Mouse (Mus musculus): Measurements from ENCODE around the gene Dgkz. TPM values are rescaled to one million over a fixed set of nuclear protein-coding genes. Genes with fewer than 3 reads are reported as not detected.

The Dgkz gene
- total and polyA plus RNA-seq, 2 experiments from 2014 or later, result 31.4 to 112 TPM

DNA sequence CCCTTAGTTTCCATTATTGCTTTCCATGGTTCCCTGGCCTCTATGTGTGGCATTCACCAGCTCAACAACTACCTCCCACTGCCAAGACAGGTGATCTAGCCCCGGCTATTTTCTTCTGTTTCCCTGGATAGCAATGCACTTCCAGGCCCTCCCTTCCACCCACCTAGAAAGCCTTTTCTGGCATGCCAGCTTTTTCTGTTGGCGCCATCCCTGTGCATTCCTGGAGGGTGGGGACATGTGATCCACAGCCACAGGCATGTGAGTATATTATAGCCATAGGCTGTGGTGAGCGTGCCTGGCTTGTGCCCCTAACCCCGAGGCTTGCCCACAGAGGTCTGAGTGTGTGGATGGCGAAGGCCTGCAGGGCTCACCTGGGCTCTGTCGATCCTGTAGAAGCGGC, 39.5 kb downstream of the Dgkz start:
- no peak overlapping the region for H3K9ac ChIP-seq
- no peaks in the 10 kb centered on the region for H3K27me3 ChIP-seq (ENCODE audit: insufficient read depth, low read length)
- 87% methylated on average over 7 of the region's 7 CpGs for WGBS
- no peaks in the 10 kb centered on the region for H3K4me1 ChIP-seq (ENCODE audit: insufficient read depth)
- no peak overlapping the region for H3K4me3 ChIP-seq (ENCODE audit: low read depth, low read length)
- no peak for DNase-seq
- no peaks in the 10 kb centered on the region for H3K9me3 ChIP-seq (ENCODE audit: low read length)
- peaks cover 54% of the 10 kb centered on the region for H3K36me3 ChIP-seq (ENCODE audit: insufficient read depth)
- no peak overlapping the region for H3K27ac ChIP-seq (ENCODE audit: low read depth, low read length)
- no peak overlapping the region for H3K4me2 ChIP-seq (ENCODE audit: low read depth)
- no peak for ATAC-seq
- TF ChIP-seq CTCF (IDR thresholded peaks at IDR 0.05; ENCODE audit: low read depth), result no peak

DNA sequence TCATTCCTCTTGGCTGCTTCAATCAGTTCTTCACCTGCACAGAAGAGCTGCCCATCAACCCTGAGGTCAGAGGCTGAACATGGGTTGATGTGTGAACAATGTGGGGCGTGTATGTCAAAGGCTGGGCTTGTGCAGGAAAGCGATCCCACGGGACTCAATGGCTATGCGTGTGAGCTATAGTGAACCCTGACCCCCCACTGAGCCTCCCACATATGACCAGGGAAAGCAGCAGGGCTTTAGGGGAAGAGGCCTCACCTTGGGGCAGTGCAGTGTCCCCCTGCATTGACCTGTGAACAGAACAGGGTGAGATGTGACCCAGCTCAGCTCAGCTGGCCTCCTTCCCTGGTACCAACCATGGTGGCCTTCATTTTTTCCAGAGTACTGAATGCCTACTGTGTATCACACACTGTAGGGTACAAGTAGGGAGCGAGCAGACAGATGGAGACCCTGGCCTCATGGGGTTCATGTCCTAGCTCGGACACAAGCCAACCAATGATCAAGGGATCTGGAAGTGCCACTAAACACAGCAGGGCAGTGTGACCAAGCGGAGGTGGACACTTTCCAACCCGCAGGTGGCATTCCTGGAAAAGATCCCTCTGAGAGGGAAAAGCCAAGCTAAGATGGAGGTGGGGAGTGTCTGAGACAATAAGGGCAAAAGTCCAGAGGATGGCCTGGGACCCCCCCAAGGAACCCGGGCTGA, 40.7 kb downstream of the Dgkz start:
- no peak overlapping the region for H3K4me3 ChIP-seq (ENCODE audit: low read depth, low read length)
- peaks cover 7% of the 10 kb centered on the region; the same call in 1 of the 2 replicates for H3K4me1 ChIP-seq (ENCODE audit: insufficient read depth)
- H3K4me2 ChIP-seq (ENCODE audit: low read depth), result no peak overlapping the region
- WGBS, result 89% methylated on average over 9 of the region's 9 CpGs
- no peaks in the 10 kb centered on the region for H3K27me3 ChIP-seq (ENCODE audit: insufficient read depth, low read length)
- no peaks in the 10 kb centered on the region for H3K9me3 ChIP-seq (ENCODE audit: low read length)
- H3K9ac ChIP-seq, result no peak overlapping the region
- no peak for DNase-seq
- TF ChIP-seq CTCF (IDR thresholded peaks at IDR 0.05; ENCODE audit: low read depth), result no peak
- H3K27ac ChIP-seq (ENCODE audit: low read depth, low read length), result no peak overlapping the region
- H3K36me3 ChIP-seq (ENCODE audit: insufficient read depth), result peaks cover 53% of the 10 kb centered on the region
- no peak for ATAC-seq

DNA sequence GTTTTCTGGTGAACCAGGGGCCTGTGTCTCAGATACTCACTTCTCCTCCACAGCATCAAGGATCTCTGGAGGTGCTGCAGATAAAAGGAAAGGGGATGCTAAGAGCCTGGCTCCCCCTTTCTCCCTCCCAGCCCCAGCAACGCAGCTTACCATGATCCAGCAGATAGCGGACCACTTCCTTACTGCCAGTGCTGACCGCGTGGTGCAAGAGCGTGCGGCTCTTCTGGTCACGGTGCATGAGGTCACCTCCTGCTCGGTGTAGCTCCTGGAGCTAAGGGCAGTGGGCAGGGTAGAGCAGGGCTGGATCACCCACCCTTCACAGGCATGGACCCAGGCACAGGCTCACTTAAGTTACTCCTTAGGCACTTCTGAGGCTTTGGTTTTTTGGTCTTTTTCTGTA, 41.6 kb downstream of the Dgkz start:
- Histone ChIP-seq H3K27ac (ENCODE audit: low read depth, low read length) (no peak overlapping the region), H3K9ac (no peak overlapping the region), H3K4me3 (ENCODE audit: low read depth, low read length) (no peak overlapping the region), H3K4me2 (ENCODE audit: low read depth) (no peak overlapping the region), H3K27me3 (ENCODE audit: insufficient read depth, low read length) (no peaks in the 10 kb centered on the region), H3K36me3 (ENCODE audit: insufficient read depth) (peaks cover 43% of the 10 kb centered on the region), H3K4me1 (ENCODE audit: insufficient read depth) (peaks cover 7% of the 10 kb centered on the region; the same call in 1 of the 2 replicates), H3K9me3 (ENCODE audit: low read length) (no peaks in the 10 kb centered on the region)
- 64% methylated on average over 8 of the region's 8 CpGs for WGBS
- no peak for DNase-seq
- ATAC-seq, result no peak
- no peak for TF ChIP-seq CTCF (IDR thresholded peaks at IDR 0.05; ENCODE audit: low read depth)

DNA sequence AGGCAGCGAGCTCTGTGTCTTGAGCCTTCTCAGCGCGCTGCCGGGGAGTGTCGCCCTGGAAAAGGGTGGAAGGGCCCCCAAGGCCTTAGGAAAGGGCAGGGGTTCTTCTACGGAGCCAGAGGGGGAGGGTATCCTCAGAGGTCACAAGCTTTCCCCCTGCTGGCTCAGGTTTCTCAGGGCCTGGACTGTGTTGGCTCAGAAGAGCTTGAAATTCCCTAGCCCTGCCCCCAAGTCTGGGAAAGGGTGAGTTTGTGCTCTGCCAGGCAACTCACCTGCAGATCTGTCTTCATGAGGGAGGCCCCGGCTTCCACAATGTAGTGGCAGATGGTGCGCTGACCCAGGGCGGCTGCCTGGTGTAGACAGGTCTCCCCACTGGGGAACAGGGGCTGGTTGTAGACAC, 42.2 kb downstream of the Dgkz start:
- Histone ChIP-seq H3K27ac (ENCODE audit: low read depth, low read length) (no peak overlapping the region), H3K4me2 (ENCODE audit: low read depth) (no peak overlapping the region), H3K27me3 (ENCODE audit: insufficient read depth, low read length) (no peaks in the 10 kb centered on the region), H3K4me1 (ENCODE audit: insufficient read depth) (peaks cover 7% of the 10 kb centered on the region; the same call in 1 of the 2 replicates), H3K9ac (no peak overlapping the region), H3K9me3 (ENCODE audit: low read length) (no peaks in the 10 kb centered on the region), H3K36me3 (ENCODE audit: insufficient read depth) (peaks cover 37% of the 10 kb centered on the region), H3K4me3 (ENCODE audit: low read depth, low read length) (no peak overlapping the region)
- TF ChIP-seq CTCF (IDR thresholded peaks at IDR 0.05; ENCODE audit: low read depth), result no peak
- ATAC-seq (no peak), DNase-seq (no peak)
- 47% methylated on average over 9 of the region's 9 CpGs for WGBS

DNA sequence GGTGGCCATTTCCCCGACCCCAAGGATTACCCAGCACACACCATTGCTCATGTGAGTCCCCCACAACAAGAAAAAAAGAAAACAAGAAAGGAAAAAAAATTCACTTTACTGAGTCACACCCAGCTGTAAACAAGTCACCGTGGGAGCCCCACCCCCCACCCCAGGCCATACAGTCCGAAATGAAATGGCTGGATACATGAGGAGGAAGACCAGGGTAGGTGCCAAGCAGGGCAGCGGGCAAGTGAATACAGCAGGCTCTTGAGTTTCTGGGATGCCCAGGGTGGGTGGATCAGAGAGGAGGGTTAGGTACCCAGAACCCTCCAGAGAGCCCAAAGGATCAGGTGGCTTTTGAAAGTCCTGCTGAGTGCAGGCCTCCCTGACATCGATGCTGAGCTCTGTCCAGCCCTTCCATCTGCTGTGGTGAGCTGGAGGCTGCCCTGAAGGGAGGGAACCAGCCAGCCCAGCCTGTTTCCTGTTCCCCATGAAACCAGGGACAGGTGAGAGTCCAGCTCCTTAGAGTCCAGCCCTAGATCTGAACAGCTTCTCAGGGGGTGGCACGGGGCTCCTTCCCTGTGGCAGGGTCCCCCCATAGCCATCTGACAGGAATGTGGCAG, 42.8 kb downstream of the Dgkz start:
- peak overlapping the region; percentile 80; the same call in 1 of the 2 replicates for H3K4me2 ChIP-seq (ENCODE audit: low read depth)
- no peaks in the 10 kb centered on the region for H3K9me3 ChIP-seq (ENCODE audit: low read length)
- no peak overlapping the region for H3K9ac ChIP-seq
- TF ChIP-seq CTCF (IDR thresholded peaks at IDR 0.05; ENCODE audit: low read depth), result no peak
- H3K36me3 ChIP-seq (ENCODE audit: insufficient read depth), result peaks cover 31% of the 10 kb centered on the region
- ATAC-seq (no peak), DNase-seq (no peak)
- no peaks in the 10 kb centered on the region for H3K27me3 ChIP-seq (ENCODE audit: insufficient read depth, low read length)
- peaks cover 7% of the 10 kb centered on the region; the same call in 1 of the 2 replicates for H3K4me1 ChIP-seq (ENCODE audit: insufficient read depth)
- H3K4me3 ChIP-seq (ENCODE audit: low read depth, low read length), result no peak overlapping the region
- WGBS, result 17% methylated on average over 6 of the region's 6 CpGs
- H3K27ac ChIP-seq (ENCODE audit: low read depth, low read length), result no peak overlapping the region

DNA sequence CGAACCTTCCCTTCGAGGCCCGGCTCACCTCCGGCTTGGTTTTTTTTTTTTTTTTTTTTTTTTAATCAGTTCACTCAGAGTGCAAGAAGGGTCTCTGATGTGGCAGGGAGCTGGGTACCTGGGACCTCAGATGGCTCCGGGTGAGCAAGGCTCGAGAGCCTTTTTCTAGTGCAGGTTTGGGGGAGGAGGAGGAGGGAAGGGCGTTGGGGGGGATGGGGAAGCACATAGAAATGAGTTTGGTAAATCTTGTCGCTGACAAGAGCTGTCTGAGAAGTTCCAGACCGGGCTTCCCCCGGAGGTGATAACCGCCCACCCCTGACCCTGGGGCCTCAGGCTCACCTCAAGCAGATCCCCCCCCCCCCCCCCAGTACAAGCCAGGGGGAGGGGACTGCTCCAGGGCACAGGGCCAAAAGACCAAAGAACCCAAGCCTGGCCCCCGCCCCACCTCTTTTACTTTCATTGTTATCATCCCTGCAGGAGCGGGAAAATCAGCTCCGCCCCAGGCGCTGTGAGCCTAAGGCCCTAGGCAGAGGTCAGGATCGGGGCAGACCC, 43.4 kb downstream of the Dgkz start, which contains the start of gene Mdk:
Gene Mdk, minus strand, starts transcription at position 138 of the 552 bp plus-strand sequence.
- DNase-seq, result no peak
- H3K9me3 ChIP-seq (ENCODE audit: low read length), result no peaks in the 10 kb centered on the region
- H3K4me3 ChIP-seq (ENCODE audit: low read depth, low read length), result peak within 1 kb of the TSS; percentile 49
- H3K36me3 ChIP-seq (ENCODE audit: insufficient read depth), result peaks cover 26% of the 10 kb centered on the region
- H3K27ac ChIP-seq (ENCODE audit: low read depth, low read length), result peak within 1 kb of the TSS; percentile 17
- H3K4me1 ChIP-seq (ENCODE audit: insufficient read depth), result peaks cover 7% of the 10 kb centered on the region; the same call in 1 of the 2 replicates
- 10% methylated on average over 16 of the region's 16 CpGs for WGBS
- TF ChIP-seq CTCF (IDR thresholded peaks at IDR 0.05; ENCODE audit: low read depth), result no peak
- H3K4me2 ChIP-seq (ENCODE audit: low read depth), result peak within 1 kb of the TSS; percentile 80
- H3K9ac ChIP-seq, result peak within 1 kb of the TSS; percentile 75
- no peaks in the 10 kb centered on the region for H3K27me3 ChIP-seq (ENCODE audit: insufficient read depth, low read length)
- ATAC-seq, result no peak; the same call in 1 of the 2 replicates

All from forebrain, postnatal 0 days (tissue).